Mouse (Mus musculus) spleen, adult 2 months (tissue): ENCODE data around the gene Dph1.

Experiments
- CTCF ChIP-seq: fragments of 200-500 bp; IDR thresholded peaks from 2 replicates; pipeline ENCODE4 v1.5.1; 2011; ENCODE audit warnings: mild to moderate bottlenecking, inconsistent platforms; ENCODE audit not compliant: insufficient read depth, insufficient read length, insufficient replicate concordance; ENCODE audit errors: extremely low read depth
- POLR2A ChIP-seq: fragments of 200-500 bp; IDR thresholded peaks from 2 replicates; pipeline ENCODE4 v1.6.1; 2011; ENCODE audit warnings: low read depth, low read length, inconsistent platforms

- TF ChIP-seq CTCF (no peak), POLR2A (no peak)
Measured at GRCm38 (mm10) chr11:75169405-75170080, 21.5 kb downstream of the Dph1 start, which contains the start of gene Hic1.
